Mouse (Mus musculus): ENCODE results near the gene Bahcc1.

Gene Bahcc1

GRCm38 (mm10) chr11:120262356-120262901 lies 29.7 kb downstream of the Bahcc1 start:
- DNase-seq: peak; percentile 83

- no peak for DNase-seq
Measured at GRCm38 (mm10) chr11:120263176-120263575, 30.4 kb downstream of the Bahcc1 start.

- no peak for DNase-seq
Measured at GRCm38 (mm10) chr11:120264008-120264407, 31.3 kb downstream of the Bahcc1 start.

GRCm38 (mm10) chr11:120265458-120265857 lies 32.7 kb downstream of the Bahcc1 start:
- DNase-seq: no peak

GRCm38 (mm10) chr11:120266259-120266758 lies 33.6 kb downstream of the Bahcc1 start:
- no peak for DNase-seq

GRCm38 (mm10) chr11:120267274-120267673 lies 34.5 kb downstream of the Bahcc1 start:
- DNase-seq: no peak

GRCm38 (mm10) chr11:120267676-120268075 lies 34.9 kb downstream of the Bahcc1 start:
- DNase-seq: no peak

GRCm38 (mm10) chr11:120268195-120268967 lies 35.6 kb downstream of the Bahcc1 start:
- DNase-seq: no peak

GRCm38 (mm10) chr11:120269007-120269406 lies 36.3 kb downstream of the Bahcc1 start:
- no peak for DNase-seq

- no peak for DNase-seq
Measured at GRCm38 (mm10) chr11:120269498-120270104, 36.9 kb downstream of the Bahcc1 start.

- no peak for DNase-seq
Measured at GRCm38 (mm10) chr11:120279335-120279734, 46.6 kb downstream of the Bahcc1 start.

GRCm38 (mm10) chr11:120280281-120280773 lies 47.6 kb downstream of the Bahcc1 start:
- peak; percentile 79 for DNase-seq

- DNase-seq: no peak
Measured at GRCm38 (mm10) chr11:120280774-120281173, 48.0 kb downstream of the Bahcc1 start.

GRCm38 (mm10) chr11:120281197-120281596 lies 48.5 kb downstream of the Bahcc1 start:
- DNase-seq: no peak

- DNase-seq: no peak
Measured at GRCm38 (mm10) chr11:120283542-120283941, 50.8 kb downstream of the Bahcc1 start.

- no peak for DNase-seq
Measured at GRCm38 (mm10) chr11:120289644-120290043, 56.9 kb downstream of the Bahcc1 start.

- DNase-seq: no peak
Measured at GRCm38 (mm10) chr11:120290266-120290665, 57.5 kb downstream of the Bahcc1 start.

GRCm38 (mm10) chr11:120293714-120294113 lies 61.0 kb downstream of the Bahcc1 start:
- DNase-seq: no peak

- no peak for DNase-seq
Measured at GRCm38 (mm10) chr11:120296305-120297144, 63.8 kb downstream of the Bahcc1 start.

GRCm38 (mm10) chr11:120297767-120298166 lies 65.0 kb downstream of the Bahcc1 start:
- no peak for DNase-seq

- DNase-seq: no peak
Measured at GRCm38 (mm10) chr11:120298441-120299141, 65.8 kb downstream of the Bahcc1 start.

GRCm38 (mm10) chr11:120299484-120299883 lies 66.7 kb downstream of the Bahcc1 start:
- no peak for DNase-seq
